Mouse (Mus musculus): ENCODE data around the gene BC049715. TPM values are rescaled to one million over a fixed set of nuclear protein-coding genes. Genes with fewer than 3 reads are reported as not detected.

The BC049715 gene
- polyA plus RNA-seq, 1 experiment from 2014 or later = 1.8 TPM

DNA sequence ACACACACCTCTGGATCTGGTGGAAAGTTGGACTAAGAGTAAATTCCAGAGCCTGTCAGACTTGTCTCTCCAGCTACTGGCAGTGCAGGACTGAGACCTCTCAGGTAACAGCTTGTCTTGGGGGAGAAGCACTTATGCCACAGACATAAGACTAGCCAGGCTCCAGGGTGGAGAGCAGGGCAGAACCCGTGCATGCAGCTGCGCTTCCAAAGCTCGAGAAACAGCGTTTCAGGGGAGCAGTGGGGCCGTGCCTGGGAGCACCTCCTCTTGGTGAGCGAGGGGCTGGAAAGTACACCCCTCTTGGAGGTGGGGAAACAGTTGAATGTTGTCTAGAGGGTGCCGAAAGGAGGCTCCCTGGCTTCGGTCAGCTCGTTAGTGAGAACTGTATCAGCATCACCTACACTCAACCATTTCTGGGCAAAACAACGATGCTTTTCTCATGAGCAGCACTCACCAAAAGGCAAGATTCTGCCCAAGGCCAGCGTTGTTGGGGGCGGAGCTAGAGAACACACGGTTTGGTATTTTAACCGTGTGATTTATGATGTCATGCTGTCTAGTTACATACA, 28.7 kb downstream of the BC049715 start:
- Histone ChIP-seq H3K9me3 (ENCODE audit: control insufficient read depth) (no peaks in the 10 kb centered on the region), H3K4me2 (replicated peaks; ENCODE audit: low read depth) (no peak overlapping the region), H3K36me3 (ENCODE audit: control insufficient read depth, insufficient read depth) (no peaks in the 10 kb centered on the region), H3K4me1 (replicated peaks; ENCODE audit: control insufficient read depth, insufficient read depth, low read length) (0 out of 2 replicates have a peak, but pooled peaks cover 2% of the 10 kb centered on the region), H3K27me3 (replicated peaks; ENCODE audit: control insufficient read depth, insufficient read depth, low read length) (no peaks in the 10 kb centered on the region), H3K4me3 (ENCODE audit: low read depth, low read length) (no peak overlapping the region), H3K27ac (ENCODE audit: low read depth, low read length) (no peak overlapping the region), H3K9ac (ENCODE audit: low read depth, low read length) (no peak overlapping the region)
- no peak for TF ChIP-seq CTCF (IDR thresholded peaks at IDR 0.05; ENCODE audit: low read depth)
- no peak for ATAC-seq
- WGBS = 38% methylated on average over 14 of the region's 14 CpGs

GRCm38 (mm10) chr6:136857186-136857872, 29.9 kb downstream of the BC049715 start, which contains the start of gene Art4:
TSS of gene Art4 (minus strand) at chr6:136857733.
- Histone ChIP-seq H3K4me2 (replicated peaks; ENCODE audit: low read depth) (peak within 1 kb of the TSS; percentile 22; the same call in 1 of the 2 replicates), H3K27ac (ENCODE audit: low read depth, low read length) (no peak within 1 kb of the TSS; the same call in 1 of the 2 replicates), H3K9me3 (ENCODE audit: control insufficient read depth) (no peaks in the 10 kb centered on the region), H3K4me1 (replicated peaks; ENCODE audit: control insufficient read depth, insufficient read depth, low read length) (0 out of 2 replicates have a peak, but pooled peaks cover 2% of the 10 kb centered on the region), H3K4me3 (ENCODE audit: low read depth, low read length) (no peak within 1 kb of the TSS), H3K27me3 (replicated peaks; ENCODE audit: control insufficient read depth, insufficient read depth, low read length) (no peaks in the 10 kb centered on the region), H3K9ac (ENCODE audit: low read depth, low read length) (no peak within 1 kb of the TSS; the same call in 1 of the 2 replicates), H3K36me3 (ENCODE audit: control insufficient read depth, insufficient read depth) (no peaks in the 10 kb centered on the region)
- TF ChIP-seq CTCF (IDR thresholded peaks at IDR 0.05; ENCODE audit: low read depth) = no peak
- no peak; the same call in 1 of the 2 replicates for ATAC-seq
- 50% methylated on average over 18 of the region's 18 CpGs for WGBS

- ATAC-seq = no peak
- Histone ChIP-seq H3K9ac (ENCODE audit: low read depth, low read length) (no peak overlapping the region), H3K4me2 (replicated peaks; ENCODE audit: low read depth) (peak overlapping the region; percentile 22; the same call in 1 of the 2 replicates), H3K9me3 (ENCODE audit: control insufficient read depth) (no peaks in the 10 kb centered on the region), H3K4me3 (ENCODE audit: low read depth, low read length) (no peak overlapping the region), H3K27me3 (replicated peaks; ENCODE audit: control insufficient read depth, insufficient read depth, low read length) (no peaks in the 10 kb centered on the region), H3K36me3 (ENCODE audit: control insufficient read depth, insufficient read depth) (no peaks in the 10 kb centered on the region), H3K4me1 (replicated peaks; ENCODE audit: control insufficient read depth, insufficient read depth, low read length) (0 out of 2 replicates have a peak, but pooled peaks cover 2% of the 10 kb centered on the region), H3K27ac (ENCODE audit: low read depth, low read length) (no peak overlapping the region; the same call in 1 of the 2 replicates)
- WGBS = 13% methylated on average over 11 of the region's 11 CpGs
- no peak for TF ChIP-seq CTCF (IDR thresholded peaks at IDR 0.05; ENCODE audit: low read depth)
Observed at GRCm38 (mm10) chr6:136857873-136858260, 30.4 kb downstream of the BC049715 start.

GRCm38 (mm10) chr6:136858420-136858819, 31.0 kb downstream of the BC049715 start:
- no peaks in the 10 kb centered on the region for H3K9me3 ChIP-seq (ENCODE audit: control insufficient read depth)
- 55% methylated on average over 8 of the region's 8 CpGs for WGBS
- no peaks in the 10 kb centered on the region for H3K36me3 ChIP-seq (ENCODE audit: control insufficient read depth, insufficient read depth)
- ATAC-seq = no peak
- no peak overlapping the region for H3K4me3 ChIP-seq (ENCODE audit: low read depth, low read length)
- no peak overlapping the region for H3K9ac ChIP-seq (ENCODE audit: low read depth, low read length)
- H3K27me3 ChIP-seq (replicated peaks; ENCODE audit: control insufficient read depth, insufficient read depth, low read length) = no peaks in the 10 kb centered on the region
- no peak overlapping the region for H3K27ac ChIP-seq (ENCODE audit: low read depth, low read length)
- 0 out of 2 replicates have a peak, but pooled peaks cover 2% of the 10 kb centered on the region for H3K4me1 ChIP-seq (replicated peaks; ENCODE audit: control insufficient read depth, insufficient read depth, low read length)
- no peak overlapping the region for H3K4me2 ChIP-seq (replicated peaks; ENCODE audit: low read depth)
- TF ChIP-seq CTCF (IDR thresholded peaks at IDR 0.05; ENCODE audit: low read depth) = no peak

DNA sequence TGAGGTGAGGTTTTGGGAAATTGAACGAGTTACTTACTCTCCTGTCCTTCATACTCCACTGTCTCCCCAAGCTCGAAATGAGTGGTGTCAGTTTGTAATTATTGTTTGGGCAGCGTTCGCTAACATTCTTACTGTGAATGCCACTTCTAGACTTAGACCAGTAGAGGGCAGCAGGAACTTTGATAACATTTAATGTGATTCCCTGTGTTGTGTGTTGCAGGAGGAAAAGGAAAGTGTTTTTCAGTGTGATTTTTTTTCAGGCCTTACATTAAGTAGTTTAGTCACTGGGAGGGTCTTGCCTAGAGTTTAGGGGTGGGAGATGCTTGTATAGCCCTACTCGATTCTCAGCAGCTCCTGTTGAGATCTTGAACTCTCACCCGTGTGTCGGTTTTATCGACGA, 33.6 kb downstream of the BC049715 start:
- WGBS = 36% methylated on average over 9 of the region's 9 CpGs
- no peak overlapping the region for H3K27ac ChIP-seq (ENCODE audit: low read depth, low read length)
- H3K27me3 ChIP-seq (replicated peaks; ENCODE audit: control insufficient read depth, insufficient read depth, low read length) = no peaks in the 10 kb centered on the region
- peaks cover 2% of the 10 kb centered on the region; the same call in 1 of the 2 replicates for H3K4me1 ChIP-seq (replicated peaks; ENCODE audit: control insufficient read depth, insufficient read depth, low read length)
- H3K36me3 ChIP-seq (ENCODE audit: control insufficient read depth, insufficient read depth) = no peaks in the 10 kb centered on the region
- peak; percentile 92 for TF ChIP-seq CTCF (IDR thresholded peaks at IDR 0.05; ENCODE audit: low read depth)
- no peaks in the 10 kb centered on the region for H3K9me3 ChIP-seq (ENCODE audit: control insufficient read depth)
- no peak overlapping the region for H3K4me2 ChIP-seq (replicated peaks; ENCODE audit: low read depth)
- ATAC-seq = peak; percentile 19; the same call in 1 of the 2 replicates
- no peak overlapping the region for H3K9ac ChIP-seq (ENCODE audit: low read depth, low read length)
- no peak overlapping the region for H3K4me3 ChIP-seq (ENCODE audit: low read depth, low read length)

GRCm38 (mm10) chr6:136865360-136865759, 37.9 kb downstream of the BC049715 start:
- Histone ChIP-seq H3K36me3 (ENCODE audit: control insufficient read depth, insufficient read depth) (no peaks in the 10 kb centered on the region), H3K9ac (ENCODE audit: low read depth, low read length) (no peak overlapping the region), H3K4me1 (replicated peaks; ENCODE audit: control insufficient read depth, insufficient read depth, low read length) (no peaks in the 10 kb centered on the region; the same call in 1 of the 2 replicates), H3K27me3 (replicated peaks; ENCODE audit: control insufficient read depth, insufficient read depth, low read length) (no peaks in the 10 kb centered on the region), H3K27ac (ENCODE audit: low read depth, low read length) (no peak overlapping the region), H3K4me3 (ENCODE audit: low read depth, low read length) (no peak overlapping the region), H3K9me3 (ENCODE audit: control insufficient read depth) (no peaks in the 10 kb centered on the region), H3K4me2 (replicated peaks; ENCODE audit: low read depth) (no peak overlapping the region)
- 87% methylated on average over 5 of the region's 5 CpGs for WGBS
- no peak for TF ChIP-seq CTCF (IDR thresholded peaks at IDR 0.05; ENCODE audit: low read depth)
- ATAC-seq = no peak
